Mouse (Mus musculus) adrenal gland, adult 8-10 months (tissue): ENCODE results near the gene Foxp1. TPM values are rescaled to one million over a fixed set of nuclear protein-coding genes. Genes with fewer than 3 reads are reported as not detected.
A peak's percentile ranks its signal among the peaks of the same experiment; 100 is the strongest.

Source experiments
- DNase-seq: peaks from one replicate; pipeline ENCODE4 v3.0.0; 2022
- total RNA-seq, 4 experiments: library from RNA; stranded (reverse); gene quantifications; 2 replicates each; pipeline ENCODE4 v1.2.4; 2022

Gene Foxp1
- total RNA-seq, 4 experiments from 2014 or later, result 37.1 to 93.2 (median 58.8) TPM

GRCm38 (mm10) chr6:99388741-99389675, 133.5 kb downstream of the Foxp1 start:
- no peak for DNase-seq

- DNase-seq, result no peak
Measured at GRCm38 (mm10) chr6:99388023-99388422, 134.5 kb downstream of the Foxp1 start.

DNA sequence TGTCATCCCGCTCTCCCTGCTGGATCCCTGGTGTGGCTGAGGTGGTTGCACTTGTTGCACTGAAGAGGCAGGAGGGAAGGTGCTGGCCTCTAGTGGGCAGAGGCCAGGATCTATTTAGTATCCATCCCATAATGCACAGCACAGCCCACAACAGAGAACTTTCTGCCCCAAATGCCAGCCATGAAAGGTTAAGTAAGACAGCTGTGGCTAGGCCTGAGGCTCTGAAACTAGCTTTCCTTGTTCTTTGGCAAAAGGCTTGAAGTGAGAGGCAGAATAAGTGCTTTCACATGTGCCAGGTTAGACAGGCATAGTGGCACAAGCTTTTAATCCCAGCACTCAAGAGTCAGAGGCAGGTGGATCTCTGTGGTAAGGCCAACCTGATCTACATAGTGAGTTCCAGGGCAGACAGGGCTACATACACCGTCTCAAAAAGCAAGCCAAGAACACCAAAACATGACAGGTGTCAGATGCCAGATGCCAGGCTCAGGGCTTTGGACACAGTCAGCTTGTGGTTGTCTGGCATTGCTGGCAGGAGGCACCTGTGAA, 137.4 kb downstream of the Foxp1 start:
- DNase-seq, result no peak

GRCm38 (mm10) chr6:99383846-99384472, 138.6 kb downstream of the Foxp1 start:
- DNase-seq, result no peak

- no peak for DNase-seq
Measured at GRCm38 (mm10) chr6:99380146-99380545, 142.4 kb downstream of the Foxp1 start.

DNA sequence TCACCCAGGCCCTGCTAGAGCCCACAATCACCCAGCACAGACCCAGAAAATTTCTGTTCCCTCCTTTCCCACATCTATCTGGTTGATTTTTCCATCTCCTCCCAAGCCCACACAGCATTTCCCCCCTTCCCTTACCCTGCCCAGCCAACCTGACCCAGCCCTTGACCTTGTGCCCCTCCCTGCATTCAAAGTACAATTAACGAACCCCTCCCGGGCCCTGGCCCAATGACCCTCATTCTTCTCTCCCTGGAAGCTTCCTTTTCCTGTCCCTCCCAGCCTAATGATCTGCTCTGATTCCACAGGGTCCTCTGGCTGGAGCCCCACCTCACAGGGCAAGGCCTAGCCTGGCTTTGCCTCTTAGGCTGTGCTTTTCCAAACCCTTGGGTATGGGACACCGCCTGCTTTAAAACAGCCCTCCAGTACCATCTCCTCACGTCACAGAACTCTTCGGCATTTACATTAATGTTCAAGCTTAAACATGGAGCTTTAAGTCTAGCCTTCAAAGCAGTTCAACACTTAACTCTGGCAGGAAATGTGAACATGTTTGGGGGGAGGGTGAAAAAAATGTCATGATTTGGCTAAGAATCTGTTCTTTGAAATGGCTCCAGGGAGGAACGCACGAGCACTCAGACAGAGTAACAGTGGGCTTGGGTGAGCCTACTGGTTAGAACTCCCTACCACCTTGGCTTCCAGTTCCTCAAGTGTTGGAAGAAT, 143.4 kb downstream of the Foxp1 start:
- peak; percentile 25 for DNase-seq

- DNase-seq, result no peak
Measured at GRCm38 (mm10) chr6:99377716-99378115, 144.8 kb downstream of the Foxp1 start.

DNA sequence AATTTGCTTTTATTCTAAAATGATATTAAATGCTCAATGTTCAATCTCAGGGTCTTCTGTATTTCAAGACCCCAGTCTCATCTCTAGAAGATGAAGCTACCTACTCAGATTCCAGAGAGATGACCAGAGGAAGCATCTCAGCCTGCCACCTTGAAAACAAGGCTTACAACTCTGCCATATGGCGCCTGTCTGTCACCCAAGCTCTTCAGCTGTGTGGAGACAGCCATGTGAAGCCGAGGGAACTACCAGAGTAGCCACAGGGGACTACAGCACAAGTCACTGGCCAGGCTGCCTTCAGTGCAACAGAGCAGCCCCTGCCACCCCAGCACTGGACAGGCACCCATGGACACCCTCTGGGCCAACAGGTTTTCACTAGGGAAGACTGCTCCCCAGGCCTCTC, 145.4 kb downstream of the Foxp1 start:
- DNase-seq, result no peak

DNA sequence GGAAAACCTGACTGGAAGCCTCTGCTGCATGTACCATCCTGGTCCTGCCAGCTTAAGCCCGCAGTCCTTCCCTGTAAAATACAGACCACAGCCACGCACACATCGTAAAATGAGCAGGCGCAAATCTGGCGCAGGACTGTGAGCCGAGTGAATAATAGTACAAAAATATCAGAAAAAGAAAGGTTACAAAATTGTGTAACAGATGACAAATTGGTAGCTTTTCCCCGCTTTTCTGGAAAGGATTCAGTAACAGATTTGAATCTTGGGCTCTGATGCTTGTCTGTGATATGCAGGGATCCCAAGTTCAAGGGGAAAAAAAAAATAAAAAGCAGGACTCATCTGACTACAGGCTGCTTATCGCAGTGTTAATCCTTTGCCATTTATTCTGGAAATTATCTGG, 145.8 kb downstream of the Foxp1 start:
- DNase-seq, result no peak

DNA sequence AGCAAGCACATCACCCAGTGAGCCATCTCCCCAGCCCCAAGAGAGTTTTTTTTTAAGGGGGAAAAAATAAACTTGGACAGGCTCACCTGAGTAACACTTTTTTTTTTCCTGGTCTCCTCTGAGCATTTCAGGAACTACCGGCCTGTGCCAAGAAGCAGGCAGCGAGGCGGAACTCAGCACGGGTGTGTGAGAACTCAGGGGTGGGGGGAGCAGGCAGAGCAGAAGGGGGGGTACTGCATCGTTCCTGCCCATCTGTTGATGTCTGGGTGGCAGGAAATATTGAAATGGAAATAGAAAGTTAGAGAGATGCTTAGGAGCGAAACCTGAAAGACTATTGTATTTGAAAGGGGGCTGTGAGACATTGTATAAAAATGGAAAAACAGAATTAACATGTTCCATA, 146.7 kb downstream of the Foxp1 start:
- no peak for DNase-seq

GRCm38 (mm10) chr6:99375376-99375775, 147.1 kb downstream of the Foxp1 start:
- DNase-seq, result no peak

DNA sequence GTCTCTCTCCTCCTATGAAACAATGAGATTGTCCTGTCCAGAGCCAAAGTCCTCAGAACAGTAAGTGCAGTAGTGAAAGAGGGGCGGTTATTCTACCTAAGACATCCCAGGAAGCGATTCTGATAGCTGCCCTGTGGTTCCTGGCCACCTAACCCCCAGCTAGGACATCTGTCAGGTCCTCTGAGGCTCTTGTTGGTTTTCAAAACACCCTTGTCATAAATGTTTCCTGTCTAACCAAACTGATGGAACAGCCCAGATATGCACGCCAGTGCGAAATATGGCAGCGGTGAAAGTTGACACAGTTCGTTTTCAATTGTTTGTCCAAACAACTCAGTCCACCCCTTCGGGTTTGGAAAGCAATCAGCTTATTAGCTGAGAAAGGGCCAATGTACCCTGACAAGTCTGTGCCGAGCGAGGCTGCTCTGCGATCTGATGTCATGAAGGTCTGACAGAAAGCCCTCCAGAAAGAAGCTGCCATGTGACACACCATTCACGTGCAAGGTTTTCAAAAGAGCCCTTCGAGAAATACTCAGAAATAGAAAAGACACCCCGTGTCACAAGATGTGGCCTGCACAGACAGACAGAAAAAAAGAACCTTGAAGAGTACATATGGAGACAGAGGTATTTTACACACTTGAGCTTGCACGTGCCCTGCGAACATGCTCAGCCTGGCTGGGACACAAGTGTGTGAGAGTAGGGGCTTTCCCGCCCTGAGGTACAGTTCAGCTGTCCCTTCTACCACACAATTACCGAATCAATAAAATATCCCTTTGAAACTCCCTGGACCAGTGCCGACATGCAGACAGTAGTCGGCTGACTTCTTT, 147.9 kb downstream of the Foxp1 start:
- DNase-seq, result no peak

GRCm38 (mm10) chr6:99372427-99372826, 150.1 kb downstream of the Foxp1 start:
- DNase-seq, result no peak

- DNase-seq, result no peak
Measured at GRCm38 (mm10) chr6:99372016-99372415, 150.5 kb downstream of the Foxp1 start.

- no peak for DNase-seq
Measured at GRCm38 (mm10) chr6:99369931-99370330, 152.6 kb downstream of the Foxp1 start.

DNA sequence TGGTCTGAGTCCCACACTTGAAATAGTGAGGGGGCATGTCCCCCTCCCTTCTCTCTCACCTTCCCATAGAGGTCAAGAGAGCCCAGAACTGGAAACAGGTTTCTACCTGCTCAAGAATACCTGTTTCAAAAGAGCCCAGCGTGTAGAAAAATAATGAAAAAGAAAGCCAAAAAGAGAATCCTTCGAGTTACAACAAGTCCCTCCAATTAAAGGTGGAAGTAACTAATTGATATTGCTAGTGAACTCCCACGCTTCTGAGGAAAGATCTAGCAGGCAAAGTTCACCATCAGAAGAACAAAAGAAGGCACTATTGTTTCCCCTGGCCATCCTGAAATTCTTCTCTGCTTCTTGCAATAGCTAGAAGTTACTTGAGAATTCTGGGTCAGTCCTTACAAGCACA, 153.4 kb downstream of the Foxp1 start:
- DNase-seq, result no peak

DNA sequence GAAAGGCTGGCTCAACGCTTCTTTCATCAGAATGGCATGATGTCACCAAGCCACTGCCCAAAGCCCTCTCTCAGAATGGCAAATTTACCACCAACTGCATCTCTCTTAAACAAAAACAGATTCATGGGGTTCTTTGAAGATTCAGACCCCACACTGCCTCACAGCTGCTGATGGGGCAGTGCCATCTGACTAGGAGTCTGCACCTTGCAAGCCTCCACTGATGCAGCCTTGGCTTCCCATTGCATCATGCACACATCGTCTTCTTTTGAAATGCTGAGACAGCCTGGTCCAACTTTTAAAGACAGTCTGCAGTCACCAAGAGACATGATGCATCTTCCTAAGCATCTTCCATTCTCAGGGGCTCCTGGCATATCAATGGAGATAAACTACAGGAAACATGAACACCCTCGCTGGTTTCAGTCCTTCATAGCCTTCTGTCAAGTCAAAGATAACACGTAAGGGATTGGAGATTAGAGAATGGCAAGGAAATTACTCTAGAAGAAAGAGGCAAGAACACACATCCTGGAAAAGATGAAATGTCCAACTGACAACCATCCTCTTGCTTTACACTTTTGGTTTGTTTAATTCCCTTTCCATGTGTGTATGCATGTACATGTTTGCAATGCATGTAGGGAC, 154.3 kb downstream of the Foxp1 start:
- no peak for DNase-seq

DNA sequence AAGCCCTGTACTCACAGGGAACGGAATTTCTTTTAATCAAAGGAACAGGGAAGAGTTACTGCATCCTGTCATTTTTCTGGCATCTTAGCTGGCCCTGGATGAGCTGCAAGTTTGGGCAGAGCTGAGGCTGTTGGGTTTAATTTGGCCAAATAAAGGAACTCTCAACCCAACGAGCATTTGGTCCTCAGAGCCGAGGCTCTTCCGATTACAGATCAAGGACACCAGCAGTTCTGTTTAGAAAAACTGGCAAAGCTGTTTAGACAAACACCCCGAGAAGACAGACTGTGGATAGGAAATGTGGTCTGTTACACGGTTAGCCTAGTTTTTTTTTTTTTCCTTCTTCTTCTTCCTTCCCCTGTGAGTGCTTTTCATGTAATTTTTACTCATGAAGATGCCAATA, 158.0 kb downstream of the Foxp1 start:
- DNase-seq, result no peak

- DNase-seq, result no peak
Measured at GRCm38 (mm10) chr6:99360581-99360980, 161.9 kb downstream of the Foxp1 start.

DNA sequence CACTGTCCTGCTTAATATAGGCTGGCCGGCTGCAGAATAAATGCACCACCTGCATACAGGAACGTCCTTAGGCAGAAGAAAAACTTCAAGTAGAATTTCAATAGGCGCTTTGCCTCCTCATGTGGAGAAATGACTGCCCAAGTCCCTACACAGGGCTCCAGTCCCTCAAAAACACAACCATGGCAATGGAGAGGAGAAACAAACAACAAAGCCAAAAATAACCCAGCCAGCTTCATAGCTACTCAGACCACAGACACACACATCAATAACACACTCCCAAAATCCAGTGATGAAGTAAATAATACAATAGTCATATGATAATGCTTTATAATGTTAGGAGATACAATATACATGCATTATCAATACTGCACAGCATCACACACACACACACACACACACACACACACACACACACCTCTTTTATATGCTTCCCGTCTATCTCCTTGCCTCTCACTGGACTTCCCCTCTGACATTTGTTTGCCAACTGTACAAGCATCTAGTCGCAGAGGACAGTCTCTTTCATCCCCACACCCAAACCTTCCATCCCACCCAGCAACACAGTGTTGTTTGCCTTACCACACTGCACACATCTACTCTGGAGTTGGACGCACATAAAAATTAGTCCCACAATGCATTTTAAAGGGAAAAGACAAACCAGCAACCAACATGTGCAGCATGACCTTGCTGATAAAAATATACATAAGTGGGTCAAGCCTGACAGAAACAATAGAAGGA, 162.6 kb downstream of the Foxp1 start:
- no peak for DNase-seq
